21 mouse cellular contexts compared by ENCODE assay signal in genomic region chr6:119058896-119059295, GRCm38 (mm10).
DNase-seq lines count a peak whose midpoint lies in the region; ATAC-seq lines count a peak whose summit lies in the region.
"Had no signal": no experiment of that assay in that cellular context is flagged by ENCODE, and none has a peak within 500 bp of the region (broad histone marks: within the 10 kb centered on the region; RNA-seq: fewer than 3 reads in every experiment).

No protein-coding gene starts in this region.

- no peak for DNase-seq in heart, postnatal 4 days
- peak; percentile 75 for DNase-seq in midbrain, embryonic 11.5 days (ENCODE audit: low spot score, missing footprints)
- DNase-seq in left cerebral cortex, postnatal 14 days (ENCODE audit: low spot score in 2 of 2): no peak
- DNase-seq: adrenal gland, postnatal 14 days; B cell, adult 2 months; cerebellum, adult 11 months; cerebellum, postnatal 10 days; kidney, postnatal 4 days; lung, adult 2 months; thymus, postnatal 14 days had no signal

- H3K36me3 ChIP-seq in forebrain, embryonic 13.5 days (ENCODE audit: poor library complexity, severe bottlenecking): no peaks in the 10 kb centered on the region
- H3K36me3 ChIP-seq in forebrain, embryonic 16.5 days (ENCODE audit: control insufficient read depth, insufficient read depth): 0 out of 2 replicates have a peak, but pooled peaks cover 3% of the 10 kb centered on the region
- peaks cover 8% of the 10 kb centered on the region for H3K36me3 ChIP-seq in heart, embryonic 16.5 days (ENCODE audit: control insufficient read depth, insufficient read depth)
- H3K36me3 ChIP-seq in midbrain, embryonic 11.5 days (ENCODE audit: control insufficient read depth, insufficient read depth, low read length): no peaks in the 10 kb centered on the region
- H3K36me3 ChIP-seq in midbrain, embryonic 13.5 days: peaks cover 8% of the 10 kb centered on the region
- H3K36me3 ChIP-seq in neural tube, embryonic 15.5 days: peaks cover 12% of the 10 kb centered on the region; the same call in 1 of the 2 replicates
- H3K36me3 ChIP-seq: kidney, embryonic 15.5 days; liver, embryonic 12.5 days had no signal

- 62% methylated on average over 3 of the region's 3 CpGs for WGBS in forebrain, embryonic 13.5 days
- 61% methylated on average over 3 of the region's 3 CpGs for WGBS in forebrain, embryonic 16.5 days
- 33% methylated on average over 3 of the region's 3 CpGs for WGBS in heart, embryonic 16.5 days
- 68% methylated on average over 3 of the region's 3 CpGs for WGBS in midbrain, embryonic 11.5 days
- 56% methylated on average over 3 of the region's 3 CpGs for whole genome bisulfite sequencing in midbrain, embryonic 13.5 days
- 59% methylated on average over 3 of the region's 3 CpGs for WGBS in neural tube, embryonic 15.5 days

- no peak overlapping the region for H3K4me2 ChIP-seq in forebrain, embryonic 13.5 days
- H3K4me2 ChIP-seq in forebrain, embryonic 16.5 days (ENCODE audit: low read length): no peak overlapping the region
- no peak overlapping the region for H3K4me2 ChIP-seq in heart, embryonic 16.5 days (ENCODE audit: low read depth, low read length)
- no peak overlapping the region for H3K4me2 ChIP-seq in midbrain, embryonic 11.5 days
- no peak overlapping the region for H3K4me2 ChIP-seq in midbrain, embryonic 13.5 days (replicated peaks)
- no peak overlapping the region for H3K4me2 ChIP-seq in neural tube, embryonic 15.5 days
- H3K4me2 ChIP-seq: embryonic facial prominence, embryonic 12.5 days; kidney, embryonic 15.5 days; limb, embryonic 12.5 days; liver, embryonic 12.5 days had no signal

- peak overlapping the region; percentile 26; the same call in 1 of the 2 replicates for H3K27ac ChIP-seq in forebrain, embryonic 13.5 days
- no peak overlapping the region for H3K27ac ChIP-seq in forebrain, embryonic 16.5 days (ENCODE audit: low read length)
- H3K27ac ChIP-seq in heart, embryonic 16.5 days (ENCODE audit: low read length): peak overlapping the region; percentile 42
- no peak overlapping the region for H3K27ac ChIP-seq in midbrain, embryonic 11.5 days (ENCODE audit: low read depth, low read length)
- H3K27ac ChIP-seq in midbrain, embryonic 13.5 days: no peak overlapping the region
- H3K27ac ChIP-seq in neural tube, embryonic 15.5 days (replicated peaks): peak overlapping the region; percentile 34; the same call in 1 of the 2 replicates
- H3K27ac ChIP-seq: embryonic facial prominence, embryonic 12.5 days; hindbrain, postnatal 0 days; kidney, embryonic 15.5 days; limb, embryonic 12.5 days; liver, embryonic 12.5 days had no signal

- no peak overlapping the region for H3K4me3 ChIP-seq in forebrain, embryonic 13.5 days
- no peak overlapping the region for H3K4me3 ChIP-seq in forebrain, embryonic 16.5 days (replicated peaks; ENCODE audit: low read length)
- no peak overlapping the region for H3K4me3 ChIP-seq in heart, embryonic 16.5 days (ENCODE audit: low read length)
- H3K4me3 ChIP-seq in midbrain, embryonic 11.5 days (ENCODE audit: low read depth, low read length): no peak overlapping the region
- no peak overlapping the region for H3K4me3 ChIP-seq in midbrain, embryonic 13.5 days (replicated peaks)
- H3K4me3 ChIP-seq in neural tube, embryonic 15.5 days (replicated peaks): no peak overlapping the region
- H3K4me3 ChIP-seq: embryonic facial prominence, embryonic 12.5 days; kidney, embryonic 15.5 days; limb, embryonic 12.5 days; liver, embryonic 12.5 days had no signal

- intact Hi-C loops in left cerebral cortex, postnatal 14 days (cut with DNase I): no loop called here

- 0 out of 2 replicates have a peak, but pooled peaks cover 8% of the 10 kb centered on the region for H3K4me1 ChIP-seq in forebrain, embryonic 13.5 days
- H3K4me1 ChIP-seq in forebrain, embryonic 16.5 days (replicated peaks; ENCODE audit: control insufficient read depth, insufficient read depth, low read length): peaks cover 4% of the 10 kb centered on the region; the same call in 1 of the 2 replicates
- H3K4me1 ChIP-seq in heart, embryonic 16.5 days (ENCODE audit: control insufficient read depth, insufficient read depth, low read length): peaks cover 81% of the 10 kb centered on the region
- H3K4me1 ChIP-seq in midbrain, embryonic 11.5 days (ENCODE audit: control insufficient read depth, insufficient read depth, low read length): no peaks in the 10 kb centered on the region
- 0 out of 2 replicates have a peak, but pooled peaks cover 6% of the 10 kb centered on the region for H3K4me1 ChIP-seq in midbrain, embryonic 13.5 days (replicated peaks)
- H3K4me1 ChIP-seq in neural tube, embryonic 15.5 days: peaks cover 11% of the 10 kb centered on the region
- H3K4me1 ChIP-seq: kidney, embryonic 15.5 days; liver, embryonic 12.5 days had no signal

- ATAC-seq in forebrain, embryonic 13.5 days: no peak
- no peak for ATAC-seq in forebrain, embryonic 16.5 days
- ATAC-seq in heart, embryonic 16.5 days (replicated peaks; ENCODE audit: extremely low read depth, insufficient read depth, low FRiP score): no peak
- no peak for ATAC-seq in midbrain, embryonic 11.5 days (ENCODE audit: low FRiP score)
- ATAC-seq in midbrain, embryonic 13.5 days: no peak
- ATAC-seq in neural tube, embryonic 15.5 days (ENCODE audit: low FRiP score): no peak
- ATAC-seq: hindbrain, postnatal 0 days; intestine, postnatal 0 days; liver, embryonic 12.5 days had no signal

- H3K9ac ChIP-seq in forebrain, embryonic 13.5 days: no peak overlapping the region
- H3K9ac ChIP-seq in forebrain, embryonic 16.5 days (replicated peaks; ENCODE audit: low read depth, low read length): no peak overlapping the region
- H3K9ac ChIP-seq in heart, embryonic 16.5 days (ENCODE audit: low read length): no peak overlapping the region
- H3K9ac ChIP-seq in midbrain, embryonic 11.5 days (ENCODE audit: low read length): no peak overlapping the region
- no peak overlapping the region for H3K9ac ChIP-seq in midbrain, embryonic 13.5 days (replicated peaks)
- no peak overlapping the region for H3K9ac ChIP-seq in neural tube, embryonic 15.5 days (replicated peaks)
- H3K9ac ChIP-seq: embryonic facial prominence, embryonic 12.5 days; kidney, embryonic 15.5 days; limb, embryonic 12.5 days; liver, embryonic 12.5 days had no signal

- H3K27me3 ChIP-seq in forebrain, embryonic 13.5 days: no peaks in the 10 kb centered on the region
- no peaks in the 10 kb centered on the region for H3K27me3 ChIP-seq in forebrain, embryonic 16.5 days (replicated peaks; ENCODE audit: control insufficient read depth, insufficient read depth, low read length)
- H3K27me3 ChIP-seq in heart, embryonic 16.5 days (ENCODE audit: control insufficient read depth, insufficient read depth, low read length): no peaks in the 10 kb centered on the region
- no peaks in the 10 kb centered on the region for H3K27me3 ChIP-seq in midbrain, embryonic 11.5 days (ENCODE audit: control insufficient read depth, insufficient read depth, low read length)
- H3K27me3 ChIP-seq in midbrain, embryonic 13.5 days: no peaks in the 10 kb centered on the region
- H3K27me3 ChIP-seq in neural tube, embryonic 15.5 days (replicated peaks): no peaks in the 10 kb centered on the region
- H3K27me3 ChIP-seq: embryonic facial prominence, embryonic 12.5 days; kidney, embryonic 15.5 days; limb, embryonic 12.5 days had no signal

- H3K9me3 ChIP-seq in forebrain, embryonic 13.5 days (replicated peaks): no peaks in the 10 kb centered on the region
- no peaks in the 10 kb centered on the region for H3K9me3 ChIP-seq in forebrain, embryonic 16.5 days (ENCODE audit: control insufficient read depth, low read length)
- no peaks in the 10 kb centered on the region for H3K9me3 ChIP-seq in heart, embryonic 16.5 days (replicated peaks; ENCODE audit: control insufficient read depth, low read length)
- H3K9me3 ChIP-seq in midbrain, embryonic 11.5 days (ENCODE audit: control insufficient read depth, low read length): no peaks in the 10 kb centered on the region
- no peaks in the 10 kb centered on the region for H3K9me3 ChIP-seq in midbrain, embryonic 13.5 days
- no peaks in the 10 kb centered on the region for H3K9me3 ChIP-seq in neural tube, embryonic 15.5 days (replicated peaks)
- H3K9me3 ChIP-seq: embryonic facial prominence, embryonic 12.5 days; kidney, embryonic 15.5 days; limb, embryonic 12.5 days; liver, embryonic 12.5 days had no signal

Comparison
In these comparisons a context has a peak if more than half of its experiments do, and no peak if none do; other contexts are left out.
1. H3K27ac ChIP-seq: peak in forebrain, embryonic 13.5 days (single experiment), heart, embryonic 16.5 days (single experiment) and neural tube, embryonic 15.5 days (single experiment); none in forebrain, embryonic 16.5 days (single experiment), midbrain, embryonic 11.5 days (single experiment) and midbrain, embryonic 13.5 days (single experiment).